19 mouse cellular contexts compared by ENCODE assay signal in genomic region chr4:135548521-135549077, GRCm38 (mm10). TPM values are rescaled to one million over a fixed set of nuclear protein-coding genes. Genes with fewer than 3 reads are reported as not detected.
DNase-seq lines count a peak whose midpoint lies in the region; ATAC-seq and TF ChIP-seq lines count a peak whose summit lies in the region.
"Had no signal": no experiment of that assay in that cellular context is flagged by ENCODE, and none has a peak within 500 bp of the region (broad histone marks: within the 10 kb centered on the region; RNA-seq: fewer than 3 reads in every experiment).

No protein-coding gene starts in this region.

- H3K27ac ChIP-seq in forebrain, embryonic 10.5 days, result peak overlapping the region; percentile 54
- no peak overlapping the region for H3K27ac ChIP-seq in forebrain, embryonic 16.5 days (ENCODE audit: low read length)
- no peak overlapping the region for H3K27ac ChIP-seq in kidney, embryonic 14.5 days (ENCODE audit: low read depth, low read length)
- peak overlapping the region; percentile 66 for H3K27ac ChIP-seq in ES-Bruce4 (ENCODE audit: insufficient read depth, low read length)
- H3K27ac ChIP-seq in hindbrain, embryonic 12.5 days, result no peak overlapping the region
- H3K27ac ChIP-seq: forebrain, embryonic 13.5 days; liver, embryonic 15.5 days; midbrain, embryonic 13.5 days had no signal

- H3K9me3 ChIP-seq in forebrain, embryonic 10.5 days, result no peaks in the 10 kb centered on the region
- no peaks in the 10 kb centered on the region for H3K9me3 ChIP-seq in forebrain, embryonic 16.5 days (ENCODE audit: control insufficient read depth, low read length)
- H3K9me3 ChIP-seq in kidney, embryonic 14.5 days (ENCODE audit: control insufficient read depth, low read length), result no peaks in the 10 kb centered on the region
- H3K9me3 ChIP-seq in ES-Bruce4 (replicated peaks; ENCODE audit: control insufficient read depth, insufficient read depth, low read length, poor library complexity, severe bottlenecking), result no peaks in the 10 kb centered on the region
- H3K9me3 ChIP-seq in hindbrain, embryonic 12.5 days (replicated peaks), result no peaks in the 10 kb centered on the region
- H3K9me3 ChIP-seq: forebrain, embryonic 13.5 days; G1E; liver, embryonic 15.5 days; midbrain, embryonic 13.5 days had no signal

- H3K4me2 ChIP-seq in forebrain, embryonic 16.5 days (ENCODE audit: low read length), result no peak overlapping the region
- no peak overlapping the region for H3K4me2 ChIP-seq in kidney, embryonic 14.5 days (replicated peaks; ENCODE audit: low read depth, low read length)
- H3K4me2 ChIP-seq in hindbrain, embryonic 12.5 days (replicated peaks), result no peak overlapping the region
- H3K4me2 ChIP-seq: forebrain, embryonic 13.5 days; liver, embryonic 15.5 days; midbrain, embryonic 13.5 days had no signal

- no peaks in the 10 kb centered on the region for H3K36me3 ChIP-seq in forebrain, embryonic 10.5 days (replicated peaks)
- no peaks in the 10 kb centered on the region for H3K36me3 ChIP-seq in forebrain, embryonic 16.5 days (ENCODE audit: control insufficient read depth, insufficient read depth)
- no peaks in the 10 kb centered on the region for H3K36me3 ChIP-seq in kidney, embryonic 14.5 days (ENCODE audit: control insufficient read depth, insufficient read depth, low read length)
- H3K36me3 ChIP-seq in ES-Bruce4 (ENCODE audit: control insufficient read depth, insufficient read depth, low read length, poor library complexity, severe bottlenecking), result no peaks in the 10 kb centered on the region
- H3K36me3 ChIP-seq in hindbrain, embryonic 12.5 days, result no peaks in the 10 kb centered on the region
- H3K36me3 ChIP-seq: G1E; liver, embryonic 15.5 days; midbrain, embryonic 13.5 days had no signal

- H3K9ac ChIP-seq in forebrain, embryonic 16.5 days (replicated peaks; ENCODE audit: low read depth, low read length), result no peak overlapping the region
- H3K9ac ChIP-seq in kidney, embryonic 14.5 days (ENCODE audit: low read depth, low read length), result no peak overlapping the region
- peak overlapping the region; percentile 7; the same call in 1 of the 2 replicates for H3K9ac ChIP-seq in ES-Bruce4 (ENCODE audit: low read depth, poor library complexity, severe bottlenecking)
- H3K9ac ChIP-seq in hindbrain, embryonic 12.5 days, result no peak overlapping the region
- H3K9ac ChIP-seq: forebrain, embryonic 13.5 days; liver, embryonic 15.5 days; midbrain, embryonic 13.5 days had no signal

- no peak for ATAC-seq in forebrain, embryonic 16.5 days
- ATAC-seq in kidney, embryonic 14.5 days (ENCODE audit: low FRiP score, low TSS enrichment), result no peak
- ATAC-seq in hindbrain, embryonic 12.5 days (ENCODE audit: low FRiP score), result no peak
- ATAC-seq: forebrain, embryonic 13.5 days; inflammation-experienced regulatory T-cells, adult 6 months; midbrain, embryonic 13.5 days had no signal

- WGBS in forebrain, embryonic 10.5 days, result 30% methylated on average over 9 of the region's 9 CpGs
- WGBS in forebrain, embryonic 16.5 days, result 32% methylated on average over 9 of the region's 9 CpGs
- WGBS in kidney, embryonic 14.5 days, result 27% methylated on average over 9 of the region's 9 CpGs
- WGBS in hindbrain, embryonic 12.5 days, result 32% methylated on average over 9 of the region's 9 CpGs

- no peak overlapping the region for H3K4me3 ChIP-seq in forebrain, embryonic 10.5 days
- no peak overlapping the region for H3K4me3 ChIP-seq in forebrain, embryonic 16.5 days (replicated peaks; ENCODE audit: low read length)
- H3K4me3 ChIP-seq in kidney, embryonic 14.5 days (ENCODE audit: low read length), result no peak overlapping the region
- no peak overlapping the region for H3K4me3 ChIP-seq in ES-Bruce4 (ENCODE audit: low read depth, low read length)
- H3K4me3 ChIP-seq in hindbrain, embryonic 12.5 days, result no peak overlapping the region
- H3K4me3 ChIP-seq: forebrain, embryonic 13.5 days; liver, embryonic 15.5 days; midbrain, embryonic 13.5 days had no signal

- no peak for TF ChIP-seq CTCF in ES-Bruce4 (IDR thresholded peaks at IDR 0.05; ENCODE audit: low read depth, low read length)

- DNase-seq in forebrain, embryonic 10.5 days (ENCODE audit: extremely low spot score, low spot score), result no peak
- peak; percentile 25 for DNase-seq in kidney, adult 18-20 months
- peak; percentile 51 for DNase-seq in kidney, postnatal 10 days
- no peak for DNase-seq in yolk sac, embryonic 10.5 days (ENCODE audit: low spot score)
- DNase-seq: cerebellum, adult 11 months; heart, postnatal 4 days; lung, postnatal 4 days; right cerebral cortex, postnatal 25 days; thymus, adult 18-20 months had no signal

- peaks cover 84% of the 10 kb centered on the region for H3K4me1 ChIP-seq in forebrain, embryonic 10.5 days
- H3K4me1 ChIP-seq in forebrain, embryonic 16.5 days (replicated peaks; ENCODE audit: control insufficient read depth, insufficient read depth, low read length), result 0 out of 2 replicates have a peak, but pooled peaks cover 5% of the 10 kb centered on the region
- H3K4me1 ChIP-seq in kidney, embryonic 14.5 days (ENCODE audit: control insufficient read depth, insufficient read depth, low read length), result peaks cover 46% of the 10 kb centered on the region
- peaks cover 39% of the 10 kb centered on the region for H3K4me1 ChIP-seq in ES-Bruce4 (ENCODE audit: control insufficient read depth, insufficient read depth, low read length)
- peaks cover 65% of the 10 kb centered on the region for H3K4me1 ChIP-seq in hindbrain, embryonic 12.5 days

- no peak for TF ChIP-seq POLR2A in ES-Bruce4 (IDR thresholded peaks at IDR 0.05; ENCODE audit: insufficient read depth, low read length)

- H3K27me3 ChIP-seq in forebrain, embryonic 10.5 days (ENCODE audit: poor library complexity, severe bottlenecking), result peaks cover 100% of the 10 kb centered on the region
- H3K27me3 ChIP-seq in forebrain, embryonic 16.5 days (replicated peaks; ENCODE audit: control insufficient read depth, insufficient read depth, low read length), result no peaks in the 10 kb centered on the region
- H3K27me3 ChIP-seq in kidney, embryonic 14.5 days (ENCODE audit: control insufficient read depth, insufficient read depth, low read length), result no peaks in the 10 kb centered on the region
- no peaks in the 10 kb centered on the region for H3K27me3 ChIP-seq in ES-Bruce4 (ENCODE audit: control insufficient read depth, insufficient read depth, low read length, poor library complexity, severe bottlenecking)
- peaks cover 5% of the 10 kb centered on the region for H3K27me3 ChIP-seq in hindbrain, embryonic 12.5 days

- peak; percentile 84 for TF ChIP-seq EP300 in ES-Bruce4 (IDR thresholded peaks at IDR 0.05; ENCODE audit: insufficient read depth, low read depth, low read length)

RNA-seq across cellular contexts. Expression of gene Grhl3, which starts 24.8 kb away (rescaled TPM):
- polyA plus RNA-seq in forebrain, embryonic 10.5 days (2016; fragmentation: Nextera tagmentation; extraction: Ambion mirVana), result 3.4 and 3.9 TPM in 2 replicates
- polyA plus RNA-seq in forebrain, embryonic 16.5 days (2015; fragmentation: Nextera tagmentation; extraction: Ambion mirVana), result 0.39 and 0.60 TPM in 2 replicates
- polyA plus RNA-seq in kidney, embryonic 14.5 days (2014; fragmentation: Nextera tagmentation; extraction: Ambion mirVana), result 1.4 and 2.3 TPM in 2 replicates
- polyA plus RNA-seq in ES-Bruce4 (2011; ENCODE audit: insufficient read depth, insufficient read length, low read depth, missing spikeins), result 18.0 and 21.5 TPM in 2 replicates
- 3.7 TPM in 2 replicates for polyA plus RNA-seq in hindbrain, embryonic 12.5 days (2016; fragmentation: Nextera tagmentation; extraction: Ambion mirVana)
- polyA plus RNA-seq: G1E; gonadal fat pad, adult 2 months; inflammation-experienced regulatory T-cells, adult 6 months had no signal

RNA-seq across cellular contexts. Expression of gene Nipal3, which starts 53.8 kb away (rescaled TPM):
- polyA plus RNA-seq in forebrain, embryonic 10.5 days (2016; fragmentation: Nextera tagmentation; extraction: Ambion mirVana), result 0.95 and 2.9 TPM in 2 replicates
- 5.9 and 6.1 TPM in 2 replicates for polyA plus RNA-seq in forebrain, embryonic 16.5 days (2015; fragmentation: Nextera tagmentation; extraction: Ambion mirVana)
- polyA plus RNA-seq in kidney, embryonic 14.5 days (2014; fragmentation: Nextera tagmentation; extraction: Ambion mirVana), result 2.7 and 3.8 TPM in 2 replicates
- 12.7 and 17.5 TPM in 2 replicates for polyA plus RNA-seq in ES-Bruce4 (2011; ENCODE audit: insufficient read depth, insufficient read length, low read depth, missing spikeins)
- 3.5 and 4.1 TPM in 2 replicates for polyA plus RNA-seq in hindbrain, embryonic 12.5 days (2016; fragmentation: Nextera tagmentation; extraction: Ambion mirVana)

RNA-seq across cellular contexts. Expression of gene Stpg1, which starts 54.0 kb away (rescaled TPM):
- 0.16 and 0.32 TPM in 2 replicates for polyA plus RNA-seq in forebrain, embryonic 10.5 days (2016; fragmentation: Nextera tagmentation; extraction: Ambion mirVana)
- polyA plus RNA-seq in forebrain, embryonic 16.5 days (2015; fragmentation: Nextera tagmentation; extraction: Ambion mirVana), result 0.14 TPM in 1 of 2 replicates, not detected in the other
- 0.64 and 0.81 TPM in 2 replicates for polyA plus RNA-seq in kidney, embryonic 14.5 days (2014; fragmentation: Nextera tagmentation; extraction: Ambion mirVana)
- polyA plus RNA-seq in ES-Bruce4 (2011; ENCODE audit: insufficient read depth, insufficient read length, low read depth, missing spikeins), result 0.79 and 1.8 TPM in 2 replicates
- 0.56 and 0.71 TPM in 2 replicates for polyA plus RNA-seq in hindbrain, embryonic 12.5 days (2016; fragmentation: Nextera tagmentation; extraction: Ambion mirVana)
- polyA plus RNA-seq: G1E; liver, embryonic 15.5 days had no signal

Comparison
In these comparisons a context has a peak if more than half of its experiments do, and no peak if none do; other contexts are left out.
1. H3K27ac ChIP-seq: peak in forebrain, embryonic 10.5 days (single experiment) and ES-Bruce4 (single experiment); none in forebrain, embryonic 16.5 days (single experiment), kidney, embryonic 14.5 days (single experiment) and hindbrain, embryonic 12.5 days (single experiment).
2. DNase-seq: peak in kidney, adult 18-20 months (single experiment) and kidney, postnatal 10 days (single experiment); none in forebrain, embryonic 10.5 days (single experiment) and yolk sac, embryonic 10.5 days (single experiment).